In the genomic region with DNA sequence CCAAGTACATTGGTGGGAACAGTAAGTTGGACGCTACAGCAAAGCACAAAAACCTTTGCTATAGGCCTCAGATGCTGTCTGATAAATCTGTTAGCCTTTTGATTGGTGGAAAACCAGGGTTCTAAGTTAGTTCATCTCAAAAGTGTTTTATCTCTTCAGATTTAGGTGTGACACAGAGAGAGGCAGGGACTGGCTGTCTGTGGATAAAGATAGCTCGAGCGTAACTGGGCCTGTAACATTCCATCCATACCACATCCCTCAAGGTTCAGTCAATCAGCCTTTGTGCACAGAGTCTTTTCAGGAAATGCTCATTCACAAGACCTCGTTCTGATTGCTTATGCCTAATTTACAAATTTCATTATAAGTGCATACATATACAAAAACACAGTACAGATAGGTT, we compare ENCODE assay signal across 7 mouse cellular contexts. TPM values are rescaled to one million over a fixed set of nuclear protein-coding genes. Genes with fewer than 3 reads are reported as not detected.
DNase-seq lines count a peak whose midpoint lies in the region; ATAC-seq and TF ChIP-seq lines count a peak whose summit lies in the region.

No protein-coding gene starts in this region.

- no peak overlapping the region for H3K4me3 ChIP-seq in stomach, embryonic 15.5 days (replicated peaks)
- no peak overlapping the region for H3K4me3 ChIP-seq in stomach, postnatal 0 days (ENCODE audit: low read depth, low read length)
- no peak overlapping the region for H3K4me3 ChIP-seq in forebrain, embryonic 14.5 days (ENCODE audit: low read depth, low read length)

- TF ChIP-seq CTCF in stomach, postnatal 0 days (IDR thresholded peaks at IDR 0.05; ENCODE audit: low read depth): no peak

- no peak for ATAC-seq in stomach, embryonic 15.5 days (ENCODE audit: insufficient read depth, low FRiP score, low read depth)
- ATAC-seq in stomach, postnatal 0 days (ENCODE audit: low FRiP score, low TSS enrichment): no peak
- no peak for ATAC-seq in forebrain, embryonic 14.5 days

- WGBS in stomach, embryonic 15.5 days: 27% methylated on average over 4 of the region's 4 CpGs
- WGBS in stomach, postnatal 0 days: 31% methylated on average over 4 of the region's 4 CpGs
- WGBS in forebrain, embryonic 14.5 days: 16% methylated on average over 4 of the region's 4 CpGs

- no peak overlapping the region for H3K9ac ChIP-seq in stomach, embryonic 15.5 days
- no peak overlapping the region for H3K9ac ChIP-seq in stomach, postnatal 0 days (ENCODE audit: low read length)
- 0 out of 2 replicates have a peak overlapping the region, but pooled peaks have one; percentile 3 for H3K9ac ChIP-seq in forebrain, embryonic 14.5 days (ENCODE audit: low read length)

- DNase-seq in stomach, postnatal 0 days (ENCODE audit: low spot score): no peak
- no peak for DNase-seq in forebrain, embryonic 14.5 days (ENCODE audit: low spot score)
- DNase-seq in liver: peak; percentile 28
- DNase-seq in T-cell, adult 2 months (ENCODE audit: low spot score): no peak
- no peak for DNase-seq in gastrocnemius, adult 18-20 months (ENCODE audit: low spot score)
- no peak for DNase-seq in urinary bladder, postnatal 14 days (ENCODE audit: low spot score)

- no peak for TF ChIP-seq EP300 in stomach, postnatal 0 days (optimal IDR thresholded peaks at IDR 0.05)

- H3K4me2 ChIP-seq in stomach, embryonic 15.5 days: no peak overlapping the region
- no peak overlapping the region for H3K4me2 ChIP-seq in stomach, postnatal 0 days (replicated peaks; ENCODE audit: low read depth)
- peak overlapping the region; percentile 28 for H3K4me2 ChIP-seq in forebrain, embryonic 14.5 days (ENCODE audit: low read length)

- H3K4me1 ChIP-seq in stomach, embryonic 15.5 days: peaks cover 9% of the 10 kb centered on the region; the same call in 1 of the 2 replicates
- no peaks in the 10 kb centered on the region for H3K4me1 ChIP-seq in stomach, postnatal 0 days (replicated peaks; ENCODE audit: control insufficient read depth, insufficient read depth)
- H3K4me1 ChIP-seq in forebrain, embryonic 14.5 days (ENCODE audit: control insufficient read depth, insufficient read depth, low read length): peaks cover 20% of the 10 kb centered on the region

- no peaks in the 10 kb centered on the region for H3K36me3 ChIP-seq in stomach, embryonic 15.5 days
- no peaks in the 10 kb centered on the region for H3K36me3 ChIP-seq in stomach, postnatal 0 days (ENCODE audit: control insufficient read depth, insufficient read depth, low read length)
- no peaks in the 10 kb centered on the region for H3K36me3 ChIP-seq in forebrain, embryonic 14.5 days (ENCODE audit: control insufficient read depth, insufficient read depth, low read length)

- H3K9me3 ChIP-seq in stomach, embryonic 15.5 days: no peaks in the 10 kb centered on the region
- no peaks in the 10 kb centered on the region for H3K9me3 ChIP-seq in stomach, postnatal 0 days (ENCODE audit: control insufficient read depth, low read length)
- H3K9me3 ChIP-seq in forebrain, embryonic 14.5 days (replicated peaks; ENCODE audit: control insufficient read depth, low read length): no peaks in the 10 kb centered on the region

- H3K27ac ChIP-seq in stomach, embryonic 15.5 days: peak overlapping the region; percentile 26; the same call in 1 of the 2 replicates
- H3K27ac ChIP-seq in stomach, postnatal 0 days (replicated peaks): no peak overlapping the region
- H3K27ac ChIP-seq in forebrain, embryonic 14.5 days (ENCODE audit: low read depth, low read length): peak overlapping the region; percentile 9; the same call in 1 of the 2 replicates

- no peaks in the 10 kb centered on the region for H3K27me3 ChIP-seq in stomach, embryonic 15.5 days (replicated peaks)
- no peaks in the 10 kb centered on the region for H3K27me3 ChIP-seq in stomach, postnatal 0 days (ENCODE audit: control insufficient read depth, insufficient read depth, low read length)
- no peaks in the 10 kb centered on the region for H3K27me3 ChIP-seq in forebrain, embryonic 14.5 days (replicated peaks; ENCODE audit: control insufficient read depth, insufficient read depth, low read length)

RNA-seq across cellular contexts. Expression of gene 4921524J17Rik, which starts 3.4 kb away (rescaled TPM):
- 37.7 and 38.3 TPM in 2 replicates for polyA plus RNA-seq in stomach, embryonic 15.5 days (2015; fragmentation: Nextera tagmentation; extraction: Ambion mirVana)
- polyA plus RNA-seq in stomach, postnatal 0 days (2015; fragmentation: Nextera tagmentation; extraction: Ambion mirVana): 24.9 and 29.0 TPM in 2 replicates
- polyA plus RNA-seq in forebrain, embryonic 14.5 days (2014; fragmentation: Nextera tagmentation; extraction: Ambion mirVana): 64.7 and 71.6 TPM in 2 replicates
- total RNA-seq in gastrocnemius, adult 18-20 months (2021): 10 to 100 TPM; 11.1 to 13.7 TPM

RNA-seq across cellular contexts. Expression of gene Mylk3, which starts 43.1 kb away (rescaled TPM):
- 5.6 and 7.2 TPM in 2 replicates for polyA plus RNA-seq in stomach, embryonic 15.5 days (2015; fragmentation: Nextera tagmentation; extraction: Ambion mirVana)
- 0.10 and 0.13 TPM in 2 replicates for polyA plus RNA-seq in stomach, postnatal 0 days (2015; fragmentation: Nextera tagmentation; extraction: Ambion mirVana)
- polyA plus RNA-seq in forebrain, embryonic 14.5 days (2014; fragmentation: Nextera tagmentation; extraction: Ambion mirVana): 0.60 and 0.63 TPM in 2 replicates
- 1 to 10 TPM in 1 of 2 experiments, under 1 TPM in 1; 0.57 to 1.4 TPM for total RNA-seq in gastrocnemius, adult 18-20 months (2021)
